Mouse (Mus musculus) midbrain, embryonic 16.5 days (tissue): ENCODE measurements around the gene Zhx3. TPM values are rescaled to one million over a fixed set of nuclear protein-coding genes. Genes with fewer than 3 reads are reported as not detected.
A peak's percentile ranks its signal among the peaks of the same experiment; 100 is the strongest.

ENCODE experiments used
- ATAC-seq: fragments of 200-750 bp; cut with Nextera tagmentation; 2 replicates; pipeline ENCODE4 v1.8.0; 2017; ENCODE audit warnings: moderate TSS enrichment
- H3K27ac ChIP-seq: fragments of 300-500 bp; sonication (generic); 2 replicates; pipeline ENCODE4 v1.5.1; 2014; ENCODE audit warnings: mild to moderate bottlenecking, low read length, mixed read lengths
- H3K27me3 ChIP-seq: fragments of 300-500 bp; sonication (generic); 2 replicates; pipeline ENCODE4 v1.6.1; 2014; ENCODE audit warnings: low read depth, low read length, mixed read lengths; ENCODE audit not compliant: control insufficient read depth, insufficient read depth
- H3K36me3 ChIP-seq: fragments of 300-500 bp; sonication (generic); 2 replicates; pipeline ENCODE4 v1.6.1; 2014; ENCODE audit warnings: mild to moderate bottlenecking, low read length, moderate library complexity, mixed read lengths; ENCODE audit not compliant: control insufficient read depth, insufficient read depth
- H3K4me1 ChIP-seq: fragments of 300-500 bp; sonication (generic); 2 replicates; pipeline ENCODE4 v1.6.1; 2014; ENCODE audit warnings: mild to moderate bottlenecking, low read length, mixed read lengths; ENCODE audit not compliant: control insufficient read depth, insufficient read depth
- H3K4me2 ChIP-seq: fragments of 300-500 bp; sonication (generic); 2 replicates; pipeline ENCODE4 v1.6.1; 2014; ENCODE audit warnings: mild to moderate bottlenecking, low read length, mixed read lengths
- H3K4me3 ChIP-seq: fragments of 300-500 bp; sonication (generic); 2 replicates; pipeline ENCODE4 v1.5.1; 2014; ENCODE audit warnings: low read depth, mild to moderate bottlenecking, low read length, moderate library complexity, mixed read lengths
- H3K9ac ChIP-seq: fragments of 300-500 bp; sonication (generic); 2 replicates; pipeline ENCODE4 v1.6.1; 2014; ENCODE audit warnings: low read depth, low read length, mixed read lengths
- H3K9me3 ChIP-seq: fragments of 300-500 bp; sonication (generic); replicated peaks from 2 replicates; pipeline ENCODE4 v1.6.1; 2014; ENCODE audit warnings: mild to moderate bottlenecking, low read length, mixed read lengths; ENCODE audit not compliant: control insufficient read depth, poor library complexity, severe bottlenecking
- WGBS: fragments of 180-500 bp; shearing (Covaris S2); extraction: QIAGEN DNeasy Blood & Tissue Kit; methylation state at CpG from one replicate; pipeline ENCODE4 v1.1.7; 2014; 5-methylcytosine and 5-hydroxymethylcytosine counted together
- polyA plus RNA-seq: library from polyadenylated mRNA; unstranded; fragments of >200 nt; fragmentation: Nextera tagmentation; extraction: Ambion mirVana; gene quantifications from 2 replicates; pipeline ENCODE4 v1.2.1, GENCODE M21; 2015

Gene Zhx3
- polyA plus RNA-seq, 1 experiment from 2014 or later, result 21.1 TPM

- Histone ChIP-seq H3K36me3 (no peaks in the 10 kb centered on the region), H3K27me3 (peaks cover 36% of the 10 kb centered on the region), H3K27ac (no peak overlapping the region), H3K9me3 (no peaks in the 10 kb centered on the region), H3K9ac (peak overlapping the region; percentile 55), H3K4me3 (peak overlapping the region; percentile 45), H3K4me1 (peaks cover 11% of the 10 kb centered on the region), H3K4me2 (peak overlapping the region; percentile 86)
- ATAC-seq, result peak; percentile 65; the same call in 1 of the 2 replicates
- under 1% methylated on average over 64 of the region's 64 CpGs for WGBS
Measured at GRCm38 (mm10) chr2:160911558-160912201, 38.9 kb upstream of the Zhx3 start.

- Histone ChIP-seq H3K27me3 (peaks cover 36% of the 10 kb centered on the region), H3K4me2 (no peak overlapping the region), H3K4me3 (no peak overlapping the region), H3K9me3 (no peaks in the 10 kb centered on the region), H3K27ac (no peak overlapping the region), H3K36me3 (no peaks in the 10 kb centered on the region), H3K9ac (no peak overlapping the region), H3K4me1 (peaks cover 11% of the 10 kb centered on the region)
- no peak for ATAC-seq
- WGBS, result 86% methylated on average over 5 of the region's 5 CpGs
Measured at GRCm38 (mm10) chr2:160910633-160911032, 37.8 kb upstream of the Zhx3 start.

- no peak for ATAC-seq
- H3K27me3 ChIP-seq, result peaks cover 33% of the 10 kb centered on the region
- no peak overlapping the region for H3K27ac ChIP-seq
- H3K9ac ChIP-seq, result no peak overlapping the region
- H3K36me3 ChIP-seq, result no peaks in the 10 kb centered on the region
- H3K4me2 ChIP-seq, result no peak overlapping the region
- no peak overlapping the region for H3K4me3 ChIP-seq
- 61% methylated on average over 18 of the region's 18 CpGs for WGBS
- H3K4me1 ChIP-seq, result peaks cover 11% of the 10 kb centered on the region
- no peaks in the 10 kb centered on the region for H3K9me3 ChIP-seq
Measured at GRCm38 (mm10) chr2:160908607-160909006, 35.8 kb upstream of the Zhx3 start.

GRCm38 (mm10) chr2:160906101-160906500 is 33.3 kb upstream of the Zhx3 start:
- Histone ChIP-seq H3K36me3 (no peaks in the 10 kb centered on the region), H3K4me1 (no peaks in the 10 kb centered on the region), H3K27ac (no peak overlapping the region), H3K4me3 (no peak overlapping the region), H3K4me2 (no peak overlapping the region), H3K27me3 (peaks cover 16% of the 10 kb centered on the region), H3K9me3 (no peaks in the 10 kb centered on the region), H3K9ac (no peak overlapping the region)
- WGBS, result 76% methylated on average over 5 of the region's 5 CpGs
- ATAC-seq, result no peak

GRCm38 (mm10) chr2:160905301-160905700 is 32.5 kb upstream of the Zhx3 start:
- ATAC-seq, result no peak
- H3K4me2 ChIP-seq, result no peak overlapping the region
- H3K36me3 ChIP-seq, result no peaks in the 10 kb centered on the region
- H3K4me1 ChIP-seq, result no peaks in the 10 kb centered on the region
- no peaks in the 10 kb centered on the region for H3K9me3 ChIP-seq
- 93% methylated on average over 12 of the region's 12 CpGs for WGBS
- no peak overlapping the region for H3K9ac ChIP-seq
- H3K27me3 ChIP-seq, result peaks cover 9% of the 10 kb centered on the region
- no peak overlapping the region for H3K27ac ChIP-seq
- H3K4me3 ChIP-seq, result no peak overlapping the region

GRCm38 (mm10) chr2:160901656-160902412 is 29.0 kb upstream of the Zhx3 start:
- no peak for ATAC-seq
- no peaks in the 10 kb centered on the region for H3K4me1 ChIP-seq
- H3K9me3 ChIP-seq, result no peaks in the 10 kb centered on the region
- H3K36me3 ChIP-seq, result no peaks in the 10 kb centered on the region
- no peak overlapping the region for H3K4me2 ChIP-seq
- no peak overlapping the region for H3K9ac ChIP-seq
- 85% methylated on average over 7 of the region's 7 CpGs for WGBS
- H3K4me3 ChIP-seq, result no peak overlapping the region
- no peaks in the 10 kb centered on the region for H3K27me3 ChIP-seq
- no peak overlapping the region for H3K27ac ChIP-seq

- no peak for ATAC-seq
- Histone ChIP-seq H3K4me3 (no peak overlapping the region), H3K4me1 (peaks cover 6% of the 10 kb centered on the region; the same call in 1 of the 2 replicates), H3K4me2 (no peak overlapping the region), H3K27ac (no peak overlapping the region), H3K9me3 (no peaks in the 10 kb centered on the region), H3K36me3 (no peaks in the 10 kb centered on the region), H3K27me3 (peaks cover 10% of the 10 kb centered on the region), H3K9ac (no peak overlapping the region)
- 89% methylated on average over 9 of the region's 9 CpGs for WGBS
Measured at GRCm38 (mm10) chr2:160891697-160892096, 18.9 kb upstream of the Zhx3 start.

GRCm38 (mm10) chr2:160891045-160891444 is 18.2 kb upstream of the Zhx3 start:
- no peak for ATAC-seq
- H3K4me3 ChIP-seq, result no peak overlapping the region
- H3K4me2 ChIP-seq, result no peak overlapping the region
- H3K27ac ChIP-seq, result no peak overlapping the region
- WGBS, result 90% methylated on average over 5 of the region's 5 CpGs
- no peaks in the 10 kb centered on the region for H3K9me3 ChIP-seq
- H3K4me1 ChIP-seq, result peaks cover 6% of the 10 kb centered on the region; the same call in 1 of the 2 replicates
- no peaks in the 10 kb centered on the region for H3K36me3 ChIP-seq
- peaks cover 10% of the 10 kb centered on the region for H3K27me3 ChIP-seq
- no peak overlapping the region for H3K9ac ChIP-seq

- Histone ChIP-seq H3K4me2 (peak overlapping the region; percentile 95), H3K9ac (peak overlapping the region; percentile 58), H3K4me1 (peaks cover 6% of the 10 kb centered on the region; the same call in 1 of the 2 replicates), H3K27ac (no peak overlapping the region), H3K36me3 (no peaks in the 10 kb centered on the region), H3K4me3 (peak overlapping the region; percentile 48), H3K27me3 (peaks cover 10% of the 10 kb centered on the region), H3K9me3 (no peaks in the 10 kb centered on the region)
- ATAC-seq, result peak; percentile 44; the same call in 1 of the 2 replicates
- WGBS, result 2% methylated on average over 26 of the region's 26 CpGs
Measured at GRCm38 (mm10) chr2:160887859-160888258, 15.1 kb upstream of the Zhx3 start.
